Mouse (Mus musculus): ENCODE results near the gene Cdh24. TPM values are rescaled to one million over a fixed set of nuclear protein-coding genes. Genes with fewer than 3 reads are reported as not detected.

The Cdh24 gene
- polyA plus RNA-seq, 1 experiment from 2014 or later = 10.5 TPM

DNA sequence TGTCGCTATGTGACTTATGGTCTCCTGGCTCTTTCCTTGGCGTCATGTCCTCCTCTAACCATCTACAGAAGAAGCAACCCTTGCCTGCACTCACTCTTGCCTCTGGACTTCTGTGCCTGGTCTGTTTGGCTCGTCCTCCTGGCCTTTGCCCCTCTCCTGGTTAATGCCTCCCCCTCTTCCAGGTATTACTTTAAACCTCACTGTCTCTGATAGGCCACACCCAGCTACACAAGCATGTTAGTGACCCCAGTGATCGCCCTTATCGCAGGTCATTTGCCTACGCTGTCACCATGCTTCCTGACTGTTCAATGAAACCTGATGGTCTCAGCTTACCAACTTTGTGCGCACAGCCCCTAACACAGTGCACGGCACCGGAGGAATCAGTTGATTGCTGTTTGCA lies 58.6 kb downstream of the Cdh24 start:
- Histone ChIP-seq H3K4me3 (replicated peaks; ENCODE audit: low read length) (no peak overlapping the region), H3K4me2 (replicated peaks) (no peak overlapping the region), H3K9ac (no peak overlapping the region), H3K27me3 (ENCODE audit: control insufficient read depth, insufficient read depth, low read length) (peaks cover 7% of the 10 kb centered on the region; the same call in 1 of the 2 replicates), H3K27ac (no peak overlapping the region), H3K36me3 (replicated peaks; ENCODE audit: control insufficient read depth, insufficient read depth) (peaks cover 18% of the 10 kb centered on the region; the same call in 1 of the 2 replicates), H3K9me3 (ENCODE audit: control insufficient read depth, low read length) (no peaks in the 10 kb centered on the region), H3K4me1 (replicated peaks; ENCODE audit: control insufficient read depth, insufficient read depth, low read length) (no peaks in the 10 kb centered on the region; the same call in 1 of the 2 replicates)
- no peak for ATAC-seq (ENCODE audit: low FRiP score)
- DNase-seq (ENCODE audit: low spot score) = no peak
- 91% methylated on average over 9 of the region's 9 CpGs for WGBS

MicroRNAs encoded within 50 kb of the gene (microRNA counts, 519-probe panel; counts per million panel counts)
- not detected for microRNA mmu-miR-686

Small RNA genes lying within 50 kb of the gene (microRNA-seq; reads per million reads assigned to microRNA genes)
- gene Mir686 (not detected), gene Mir6948 (0.81 reads per million)

Other genes with a start within 250 kb of the Cdh24 start
- 4.5 and 6.2 TPM in 2 replicates for gene Slc7a7, start 223.6 kb downstream of the Cdh24 start, polyA plus RNA-seq (2014; fragmentation: Nextera tagmentation; extraction: Ambion mirVana)
- gene Mrpl52, start 214.5 kb downstream of the Cdh24 start, polyA plus RNA-seq (2014; fragmentation: Nextera tagmentation; extraction: Ambion mirVana) = 245 and 308 TPM in 2 replicates
- gene Mmp14, start 209.8 kb downstream of the Cdh24 start, polyA plus RNA-seq (2014; fragmentation: Nextera tagmentation; extraction: Ambion mirVana) = 43.6 and 47.3 TPM in 2 replicates
- 29.2 and 30.8 TPM in 2 replicates for gene Lrp10, start 177.2 kb downstream of the Cdh24 start, polyA plus RNA-seq (2014; fragmentation: Nextera tagmentation; extraction: Ambion mirVana)
- 32.5 and 41.1 TPM in 2 replicates for gene Rem2, start 165.3 kb downstream of the Cdh24 start, polyA plus RNA-seq (2014; fragmentation: Nextera tagmentation; extraction: Ambion mirVana)
- gene Prmt5, start 123.8 kb downstream of the Cdh24 start, polyA plus RNA-seq (2014; fragmentation: Nextera tagmentation; extraction: Ambion mirVana) = 90.0 and 99.7 TPM in 2 replicates
- 15.3 and 15.7 TPM in 2 replicates for gene Haus4, start 86.7 kb downstream of the Cdh24 start, polyA plus RNA-seq (2014; fragmentation: Nextera tagmentation; extraction: Ambion mirVana)
- gene Ajuba, start 63.8 kb downstream of the Cdh24 start, polyA plus RNA-seq (2014; fragmentation: Nextera tagmentation; extraction: Ambion mirVana) = 3.2 and 5.0 TPM in 2 replicates
- gene 4931414P19Rik, start 35.4 kb downstream of the Cdh24 start, polyA plus RNA-seq (2014; fragmentation: Nextera tagmentation; extraction: Ambion mirVana) = 3.1 and 3.7 TPM in 2 replicates
- 422 and 425 TPM in 2 replicates for gene Psmb5, start 23.3 kb downstream of the Cdh24 start, polyA plus RNA-seq (2014; fragmentation: Nextera tagmentation; extraction: Ambion mirVana)
- 0.16 TPM in 1 of 2 replicates, not detected in the other for gene Psmb11, start 19.9 kb downstream of the Cdh24 start, polyA plus RNA-seq (2014; fragmentation: Nextera tagmentation; extraction: Ambion mirVana)
- gene Gm17606, start 412 bp downstream of the Cdh24 start, polyA plus RNA-seq (2014; fragmentation: Nextera tagmentation; extraction: Ambion mirVana) = not detected in 2 replicates
- gene 1700123O20Rik, start 44.9 kb upstream of the Cdh24 start, polyA plus RNA-seq (2014; fragmentation: Nextera tagmentation; extraction: Ambion mirVana) = 67.1 and 71.2 TPM in 2 replicates
- gene Acin1, start 45.6 kb upstream of the Cdh24 start, polyA plus RNA-seq (2014; fragmentation: Nextera tagmentation; extraction: Ambion mirVana) = 98.2 and 99.1 TPM in 2 replicates
- 0.21 and 0.29 TPM in 2 replicates for gene Gm29776, start 57.5 kb upstream of the Cdh24 start, polyA plus RNA-seq (2014; fragmentation: Nextera tagmentation; extraction: Ambion mirVana)
- not detected in 2 replicates for gene Cebpe, start 70.8 kb upstream of the Cdh24 start, polyA plus RNA-seq (2014; fragmentation: Nextera tagmentation; extraction: Ambion mirVana)
- gene Slc7a8, start 140.6 kb upstream of the Cdh24 start, polyA plus RNA-seq (2014; fragmentation: Nextera tagmentation; extraction: Ambion mirVana) = 9.8 and 10.7 TPM in 2 replicates
- not detected in 2 replicates for gene Rnf212b, start 172.8 kb upstream of the Cdh24 start, polyA plus RNA-seq (2014; fragmentation: Nextera tagmentation; extraction: Ambion mirVana)
- gene Homez, start 229.6 kb upstream of the Cdh24 start, polyA plus RNA-seq (2014; fragmentation: Nextera tagmentation; extraction: Ambion mirVana) = 10.7 and 10.8 TPM in 2 replicates
- gene Ppp1r3e, start 236.2 kb upstream of the Cdh24 start, polyA plus RNA-seq (2014; fragmentation: Nextera tagmentation; extraction: Ambion mirVana) = 5.0 and 5.7 TPM in 2 replicates
- gene Bcl2l2, start 242.0 kb upstream of the Cdh24 start, polyA plus RNA-seq (2014; fragmentation: Nextera tagmentation; extraction: Ambion mirVana) = 5.2 and 5.3 TPM in 2 replicates
- gene Gm20521, start 242.1 kb upstream of the Cdh24 start, polyA plus RNA-seq (2014; fragmentation: Nextera tagmentation; extraction: Ambion mirVana) = not detected in 2 replicates

Measured in hindbrain, embryonic 14.5 days (tissue).